Mouse (Mus musculus) brain, embryonic 14.5 days (tissue): ENCODE measurements around the gene Chst12.

Experiments
- CTCF ChIP-seq: fragments of 200-500 bp; IDR thresholded peaks from 2 replicates; pipeline ENCODE4 v1.5.1; 2012; ENCODE audit warnings: inconsistent platforms, mild to moderate bottlenecking, moderate library complexity, borderline replicate concordance; ENCODE audit not compliant: insufficient read depth, insufficient read length; ENCODE audit errors: extremely low read depth
- POLR2A ChIP-seq: fragments of 200-500 bp; IDR thresholded peaks from 2 replicates; pipeline ENCODE4 v1.6.1; 2012; ENCODE audit warnings: mild to moderate bottlenecking, inconsistent platforms, borderline replicate concordance; ENCODE audit not compliant: poor library complexity, insufficient read depth, insufficient read length, severe bottlenecking; ENCODE audit errors: extremely low read depth

- TF ChIP-seq CTCF, result no peak
- no peak for TF ChIP-seq POLR2A
These were observed 57.3 kb downstream of the Chst12 start for GRCm38 (mm10) chr5:140562601-140563000.
